Mouse (Mus musculus) lung, adult 2 months (tissue): ENCODE measurements around the gene Gpr19.

Experiments
- CTCF ChIP-seq: fragments of 200-500 bp; IDR thresholded peaks from 2 replicates; pipeline ENCODE4 v1.5.1; 2011; ENCODE audit warnings: mild to moderate bottlenecking, low read length, control low read depth; ENCODE audit not compliant: insufficient read depth
- POLR2A ChIP-seq: fragments of 200-500 bp; IDR thresholded peaks from 2 replicates; pipeline ENCODE4 v1.6.1; 2011; ENCODE audit warnings: low read depth, mild to moderate bottlenecking, control low read depth, low read length, borderline replicate concordance; ENCODE audit errors: extremely low read depth

GRCm38 (mm10) chr6:134872236-134872635, 26.1 kb downstream of the Gpr19 start:
- TF ChIP-seq CTCF = no peak
- TF ChIP-seq POLR2A = no peak
